Mouse (Mus musculus) lung, adult 2 months (tissue): ENCODE results near the gene Rnf169.

Experiments
- CTCF ChIP-seq: fragments of 200-500 bp; IDR thresholded peaks from 2 replicates; pipeline ENCODE4 v1.5.1; 2011; ENCODE audit warnings: mild to moderate bottlenecking, low read length, control low read depth; ENCODE audit not compliant: insufficient read depth
- POLR2A ChIP-seq: fragments of 200-500 bp; IDR thresholded peaks from 2 replicates; pipeline ENCODE4 v1.6.1; 2011; ENCODE audit warnings: low read depth, mild to moderate bottlenecking, control low read depth, low read length, borderline replicate concordance; ENCODE audit errors: extremely low read depth

- TF ChIP-seq POLR2A (no peak), CTCF (no peak)
Measured at GRCm38 (mm10) chr7:99896905-99897304, 83.3 kb downstream of the Rnf169 start.
